In the genomic region with DNA sequence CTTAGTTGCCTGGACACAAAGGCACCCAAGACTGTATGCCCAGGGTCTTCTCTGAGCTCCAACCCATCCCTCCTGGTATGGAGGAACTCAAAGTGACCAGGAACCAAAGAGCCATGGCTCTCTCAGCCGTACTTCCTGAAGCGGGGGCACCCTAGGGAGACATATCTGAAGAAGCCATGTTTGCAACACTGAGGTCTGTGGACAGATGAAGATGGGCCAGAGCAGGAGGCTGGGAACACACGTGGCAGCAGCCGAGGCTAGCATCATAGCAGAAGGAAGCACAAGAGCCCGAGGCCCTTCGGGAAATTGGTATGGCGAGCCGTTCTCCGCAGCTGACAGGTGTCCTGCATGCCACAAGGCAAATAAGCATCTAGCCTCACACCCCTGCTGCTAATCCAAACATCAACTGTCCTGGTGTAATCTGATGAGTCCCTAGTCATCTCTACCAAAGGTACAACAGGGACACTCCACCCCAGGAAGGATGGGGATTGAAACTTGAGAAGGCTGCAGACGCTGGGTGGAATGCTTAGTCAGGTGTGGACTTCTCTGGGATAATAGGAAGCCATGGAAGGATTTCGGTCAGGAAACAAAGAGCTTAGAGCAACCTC, we compare ENCODE assay signal across 37 mouse cellular contexts. TPM values are rescaled to one million over a fixed set of nuclear protein-coding genes. Genes with fewer than 3 reads are reported as not detected.
DNase-seq lines count a peak whose midpoint lies in the region; ATAC-seq and TF ChIP-seq lines count a peak whose summit lies in the region.
"Had no signal": no experiment of that assay in that cellular context is flagged by ENCODE, and none has a peak within 500 bp of the region (broad histone marks: within the 10 kb centered on the region; RNA-seq: fewer than 3 reads in every experiment).

No protein-coding gene starts in this region.

- TF ChIP-seq CTCF in kidney, postnatal 0 days (IDR thresholded peaks at IDR 0.05; ENCODE audit: low read depth): no peak

- H3K4me1 ChIP-seq in kidney, postnatal 0 days (replicated peaks; ENCODE audit: insufficient read depth, low read length): no peaks in the 10 kb centered on the region
- H3K4me1 ChIP-seq: liver, embryonic 15.5 days; neural tube, embryonic 15.5 days had no signal

- H3K27me3 ChIP-seq in kidney, postnatal 0 days (ENCODE audit: insufficient read depth, low read length): no peaks in the 10 kb centered on the region
- H3K27me3 ChIP-seq: embryonic facial prominence, embryonic 12.5 days; forebrain, embryonic 12.5 days; limb, embryonic 12.5 days; liver, embryonic 15.5 days; neural tube, embryonic 15.5 days; Patski had no signal

- H3K9ac ChIP-seq in kidney, postnatal 0 days (ENCODE audit: low read depth, low read length): no peak overlapping the region
- H3K9ac ChIP-seq: embryonic facial prominence, embryonic 12.5 days; forebrain, embryonic 12.5 days; limb, embryonic 12.5 days; liver, embryonic 15.5 days; lung, embryonic 14.5 days; neural tube, embryonic 15.5 days had no signal

- WGBS in kidney, postnatal 0 days: 48% methylated on average over 11 of the region's 11 CpGs

- no peaks in the 10 kb centered on the region for H3K9me3 ChIP-seq in kidney, postnatal 0 days (replicated peaks; ENCODE audit: low read length)
- H3K9me3 ChIP-seq: embryonic facial prominence, embryonic 12.5 days; forebrain, embryonic 12.5 days; hindbrain, embryonic 10.5 days; limb, embryonic 12.5 days; liver, embryonic 15.5 days; midbrain, embryonic 10.5 days; neural tube, embryonic 15.5 days had no signal

- intact Hi-C loops in left cerebral cortex, postnatal 4 days (cut with DNase I): no loop called here

- H3K27ac ChIP-seq in kidney, postnatal 0 days: no peak overlapping the region
- H3K27ac ChIP-seq: embryonic facial prominence, embryonic 12.5 days; forebrain, embryonic 12.5 days; hindbrain, embryonic 10.5 days; limb, embryonic 12.5 days; liver, embryonic 15.5 days; midbrain, embryonic 10.5 days; neural tube, embryonic 15.5 days had no signal

- DNase-seq in embryo, embryonic 10 days (ENCODE audit: low spot score): peak; percentile 12
- DNase-seq in embryo, embryonic 10.5 days (ENCODE audit: low spot score): no peak
- DNase-seq in kidney, postnatal 0 days (ENCODE audit: low spot score): no peak
- DNase-seq in kidney, adult 11 months: no peak
- DNase-seq in R1 (ENCODE audit: low read depth, low spot score): peak; percentile 69
- DNase-seq in mesoderm, embryonic 11.5 days (ENCODE audit: low read depth, low spot score): peak; percentile 18
- no peak for DNase-seq in spleen, adult 18-20 months
- DNase-seq in left cerebral cortex, postnatal 4 days: no peak
- DNase-seq: adrenal gland, postnatal 36 days; cerebellum, adult 2 months; cerebellum, postnatal 14 days; gastrocnemius, postnatal 14 days; heart, postnatal 14 days; kidney, adult 2 months; layer of hippocampus, postnatal 36 days; lung, embryonic 14.5 days; lung, postnatal 14 days; right cerebral cortex, postnatal 25 days; thymus, postnatal 25 days had no signal

- H3K4me3 ChIP-seq in kidney, postnatal 0 days (replicated peaks; ENCODE audit: low read depth, low read length): no peak overlapping the region
- H3K4me3 ChIP-seq: embryonic facial prominence, embryonic 12.5 days; erythroblast, embryonic 14.5 days; forebrain, embryonic 12.5 days; hindbrain, embryonic 10.5 days; limb, embryonic 12.5 days; liver, embryonic 15.5 days; midbrain, embryonic 10.5 days; neural tube, embryonic 15.5 days had no signal

- no peak overlapping the region for H3K4me2 ChIP-seq in kidney, postnatal 0 days (ENCODE audit: low read length)
- H3K4me2 ChIP-seq: embryonic facial prominence, embryonic 12.5 days; forebrain, embryonic 12.5 days; limb, embryonic 12.5 days; liver, embryonic 15.5 days; lung, embryonic 14.5 days; neural tube, embryonic 15.5 days had no signal

- H3K36me3 ChIP-seq in kidney, postnatal 0 days (ENCODE audit: insufficient read depth, low read length): no peaks in the 10 kb centered on the region
- H3K36me3 ChIP-seq: embryonic facial prominence, embryonic 12.5 days; forebrain, embryonic 12.5 days; hindbrain, embryonic 10.5 days; limb, embryonic 12.5 days; liver, embryonic 15.5 days; midbrain, embryonic 10.5 days; neural tube, embryonic 15.5 days had no signal

- ATAC-seq in kidney, postnatal 0 days (replicated peaks; ENCODE audit: low FRiP score, low read depth): 0 out of 2 replicates have a peak, but pooled peaks have one; percentile 29
- ATAC-seq: hindbrain, embryonic 16.5 days; Patski had no signal

RNA-seq across cellular contexts. Expression of gene Pgpep1l, which starts 24.7 kb away (rescaled TPM):
- 0.18 and 0.19 TPM in 2 replicates for polyA plus RNA-seq in kidney, postnatal 0 days (2015; fragmentation: Nextera tagmentation; extraction: Ambion mirVana)
- not detected for total RNA-seq in left cerebral cortex, postnatal 4 days (2021)
- total RNA-seq: adrenal gland, postnatal 36 days; CH12.LX; granulocyte monocyte progenitor cell, adult 5-6 weeks; MEL; midbrain, postnatal 0 days had no signal
- polyA plus RNA-seq: C2C12; embryonic facial prominence, embryonic 12.5 days; erythroblast, embryonic 14.5 days; forebrain, embryonic 12.5 days; hindbrain, embryonic 10.5 days; hindbrain, embryonic 16.5 days; intestine, embryonic 14.5 days; large intestine, adult 2 months; limb, embryonic 12.5 days; liver, embryonic 15.5 days; lung, embryonic 14.5 days; midbrain, embryonic 10.5 days; midbrain, postnatal 0 days; neural tube, embryonic 15.5 days; Patski; stomach, embryonic 16.5 days had no signal

RNA-seq across cellular contexts. Expression of gene Fam169b, which starts 34.3 kb away (rescaled TPM):
- 0.47 and 0.64 TPM in 2 replicates for polyA plus RNA-seq in kidney, postnatal 0 days (2015; fragmentation: Nextera tagmentation; extraction: Ambion mirVana)
- total RNA-seq in left cerebral cortex, postnatal 4 days (2021): under 1 TPM; 0.12 to 0.22 TPM
- total RNA-seq: MEL; midbrain, postnatal 0 days had no signal
- polyA plus RNA-seq: erythroblast, embryonic 14.5 days; hindbrain, embryonic 16.5 days; midbrain, postnatal 0 days had no signal

Comparison
In these comparisons a context has a peak if more than half of its experiments do, and no peak if none do; other contexts are left out.
1. DNase-seq: peak in embryo, embryonic 10 days (single experiment), R1 (single experiment) and mesoderm, embryonic 11.5 days (single experiment); none in embryo, embryonic 10.5 days (single experiment), kidney, postnatal 0 days (single experiment), kidney, adult 11 months (single experiment), spleen, adult 18-20 months (0 of 2) and left cerebral cortex, postnatal 4 days (single experiment).